Comparison of ENCODE assay signal across 23 mouse cellular contexts in genomic region chr4:31323816-31324215, GRCm38 (mm10).
DNase-seq lines count a peak whose midpoint lies in the region; ATAC-seq and TF ChIP-seq lines count a peak whose summit lies in the region.
"Had no signal": no experiment of that assay in that cellular context is flagged by ENCODE, and none has a peak within 500 bp of the region (broad histone marks: within the 10 kb centered on the region; RNA-seq: fewer than 3 reads in every experiment).

No protein-coding gene starts in this region.

- no peak overlapping the region for H3K4me3 ChIP-seq in liver, adult 2 months (ENCODE audit: insufficient read depth, low read depth, low read length)
- no peak overlapping the region for H3K4me3 ChIP-seq in liver, embryonic 12.5 days
- H3K4me3 ChIP-seq in hindbrain, embryonic 16.5 days (ENCODE audit: low read length), result no peak overlapping the region
- H3K4me3 ChIP-seq in kidney, embryonic 16.5 days (ENCODE audit: low read length), result no peak overlapping the region
- H3K4me3 ChIP-seq: embryonic facial prominence, embryonic 15.5 days; forebrain, embryonic 13.5 days; heart, embryonic 10.5 days; heart, embryonic 15.5 days; hindbrain, embryonic 13.5 days had no signal

- H3K79me2 ChIP-seq in liver, adult 2 months (ENCODE audit: control insufficient read depth, insufficient read depth, low read length), result no peaks in the 10 kb centered on the region

- DNase-seq in adrenal gland, adult 8-10 months, result peak; percentile 10
- no peak for DNase-seq in adrenal gland, postnatal 10 days
- peak; percentile 10 for DNase-seq in liver, adult 2 months (ENCODE audit: extremely low read depth, low read depth, low spot score)
- peak; percentile 24 for DNase-seq in NIH3T3 (ENCODE audit: low read depth)
- DNase-seq in fibroblast of lung, adult 2 months (ENCODE audit: low read depth), result peak; percentile 4
- DNase-seq: cerebellum, adult 11 months; cerebellum, adult 8-10 months; cerebellum, postnatal 14 days; embryo, embryonic 11 days; forebrain, postnatal 0 days; gastrocnemius, postnatal 36 days; heart, adult 18-20 months; heart, postnatal 14 days; kidney, adult 11 months; kidney, adult 9 months had no signal

- ATAC-seq in liver, embryonic 12.5 days, result no peak
- no peak for ATAC-seq in hindbrain, embryonic 16.5 days
- ATAC-seq in kidney, embryonic 16.5 days (ENCODE audit: low FRiP score, low TSS enrichment), result no peak
- ATAC-seq: forebrain, embryonic 13.5 days; forebrain, postnatal 0 days had no signal

- H3K36me3 ChIP-seq in liver, adult 2 months (ENCODE audit: control insufficient read depth, insufficient read depth, low read length), result no peaks in the 10 kb centered on the region
- no peaks in the 10 kb centered on the region for H3K36me3 ChIP-seq in liver, embryonic 12.5 days
- H3K36me3 ChIP-seq in hindbrain, embryonic 16.5 days (ENCODE audit: control insufficient read depth, insufficient read depth, low read length), result no peaks in the 10 kb centered on the region
- no peaks in the 10 kb centered on the region for H3K36me3 ChIP-seq in kidney, embryonic 16.5 days (ENCODE audit: insufficient read depth, low read length)
- H3K36me3 ChIP-seq: embryonic facial prominence, embryonic 15.5 days; heart, embryonic 10.5 days; heart, embryonic 15.5 days; hindbrain, embryonic 13.5 days had no signal

- H3K4me1 ChIP-seq in liver, adult 2 months (ENCODE audit: control insufficient read depth, insufficient read depth, low read length), result no peaks in the 10 kb centered on the region
- H3K4me1 ChIP-seq in liver, embryonic 12.5 days, result no peaks in the 10 kb centered on the region
- no peaks in the 10 kb centered on the region; the same call in 1 of the 2 replicates for H3K4me1 ChIP-seq in hindbrain, embryonic 16.5 days (ENCODE audit: control insufficient read depth, insufficient read depth, low read depth, low read length)
- no peaks in the 10 kb centered on the region for H3K4me1 ChIP-seq in kidney, embryonic 16.5 days (ENCODE audit: insufficient read depth, low read length)
- H3K4me1 ChIP-seq: embryonic facial prominence, embryonic 15.5 days; heart, embryonic 10.5 days; heart, embryonic 15.5 days had no signal

- no peak for TF ChIP-seq CTCF in liver, adult 2 months (IDR thresholded peaks at IDR 0.05; ENCODE audit: low read depth, low read length)

- WGBS in liver, adult 2 months, result 96% methylated on average over 3 of the region's 3 CpGs
- 71% methylated on average over 3 of the region's 3 CpGs for WGBS in liver, embryonic 12.5 days (ENCODE audit: insufficient replicate concordance)
- 95% methylated on average over 3 of the region's 3 CpGs for WGBS in hindbrain, embryonic 16.5 days
- WGBS in kidney, embryonic 16.5 days, result 92% methylated on average over 3 of the region's 3 CpGs

- no peaks in the 10 kb centered on the region for H3K27me3 ChIP-seq in liver, adult 2 months (ENCODE audit: control insufficient read depth, insufficient read depth, low read length)
- no peaks in the 10 kb centered on the region for H3K27me3 ChIP-seq in liver, embryonic 12.5 days (replicated peaks)
- H3K27me3 ChIP-seq in hindbrain, embryonic 16.5 days (replicated peaks; ENCODE audit: control insufficient read depth, insufficient read depth, low read length), result no peaks in the 10 kb centered on the region
- H3K27me3 ChIP-seq in kidney, embryonic 16.5 days (ENCODE audit: insufficient read depth, low read length), result no peaks in the 10 kb centered on the region
- H3K27me3 ChIP-seq: embryonic facial prominence, embryonic 15.5 days; forebrain, embryonic 13.5 days; heart, embryonic 15.5 days; hindbrain, embryonic 13.5 days had no signal

- H3K9me3 ChIP-seq in liver, embryonic 12.5 days (replicated peaks), result no peaks in the 10 kb centered on the region
- no peaks in the 10 kb centered on the region for H3K9me3 ChIP-seq in hindbrain, embryonic 16.5 days (ENCODE audit: control insufficient read depth, low read length)
- H3K9me3 ChIP-seq in kidney, embryonic 16.5 days (ENCODE audit: low read length), result no peaks in the 10 kb centered on the region
- H3K9me3 ChIP-seq: embryonic facial prominence, embryonic 15.5 days; forebrain, embryonic 13.5 days; heart, embryonic 10.5 days; heart, embryonic 15.5 days; hindbrain, embryonic 13.5 days had no signal

- no peak for TF ChIP-seq POLR2A in liver, adult 2 months (IDR thresholded peaks at IDR 0.05; ENCODE audit: extremely low read depth, insufficient read depth, low read length)

- no peak overlapping the region for H3K9ac ChIP-seq in liver, adult 2 months (ENCODE audit: low read depth, low read length)
- no peak overlapping the region for H3K9ac ChIP-seq in liver, embryonic 12.5 days
- H3K9ac ChIP-seq in hindbrain, embryonic 16.5 days (ENCODE audit: low read depth, low read length), result no peak overlapping the region
- H3K9ac ChIP-seq in kidney, embryonic 16.5 days (replicated peaks; ENCODE audit: low read length), result no peak overlapping the region
- H3K9ac ChIP-seq: embryonic facial prominence, embryonic 15.5 days; forebrain, embryonic 13.5 days; forebrain, postnatal 0 days; heart, embryonic 15.5 days; hindbrain, embryonic 13.5 days had no signal

- no peak overlapping the region for H3K27ac ChIP-seq in liver, adult 2 months (replicated peaks; ENCODE audit: insufficient read depth, low read depth, low read length)
- H3K27ac ChIP-seq in liver, embryonic 12.5 days, result no peak overlapping the region
- H3K27ac ChIP-seq in hindbrain, embryonic 16.5 days (ENCODE audit: low read depth, low read length), result no peak overlapping the region
- no peak overlapping the region for H3K27ac ChIP-seq in kidney, embryonic 16.5 days (ENCODE audit: low read length)
- H3K27ac ChIP-seq: embryonic facial prominence, embryonic 15.5 days; forebrain, embryonic 13.5 days; heart, embryonic 10.5 days; heart, embryonic 15.5 days; hindbrain, embryonic 13.5 days had no signal

- no peak overlapping the region for H3K4me2 ChIP-seq in liver, embryonic 12.5 days
- no peak overlapping the region for H3K4me2 ChIP-seq in hindbrain, embryonic 16.5 days (ENCODE audit: low read length)
- H3K4me2 ChIP-seq in kidney, embryonic 16.5 days (replicated peaks; ENCODE audit: low read depth, low read length), result no peak overlapping the region
- H3K4me2 ChIP-seq: embryonic facial prominence, embryonic 15.5 days; forebrain, embryonic 13.5 days; heart, embryonic 15.5 days; hindbrain, embryonic 13.5 days had no signal
